Mouse (Mus musculus) kidney, postnatal 0 days (tissue): ENCODE results near the gene Ovca2. TPM values are rescaled to one million over a fixed set of nuclear protein-coding genes. Genes with fewer than 3 reads are reported as not detected.

Experiments
- ATAC-seq: fragments of 200-750 bp; cut with Nextera tagmentation; replicated peaks from 2 replicates; pipeline ENCODE4 v1.8.0; 2017; ENCODE audit warnings: low read depth, moderate number of reproducible peaks, moderate TSS enrichment, moderate library complexity; ENCODE audit not compliant: low FRiP score
- DNase-seq: peaks from one replicate; pipeline ENCODE4 v3.0.0-alpha.2; 2016; ENCODE audit warnings: low spot score
- H3K27ac ChIP-seq: fragments of 300-500 bp; sonication (generic); 2 replicates; pipeline ENCODE4 v1.5.1; 2014; ENCODE audit warnings: mild to moderate bottlenecking
- H3K27me3 ChIP-seq: fragments of 300-500 bp; sonication (generic); 2 replicates; pipeline ENCODE4 v1.6.1; 2014; ENCODE audit warnings: low read length, mixed read lengths; ENCODE audit not compliant: insufficient read depth
- H3K36me3 ChIP-seq: fragments of 300-500 bp; sonication (generic); 2 replicates; pipeline ENCODE4 v1.6.1; 2014; ENCODE audit warnings: low read length, mixed read lengths; ENCODE audit not compliant: insufficient read depth
- H3K4me1 ChIP-seq: fragments of 300-500 bp; sonication (generic); replicated peaks from 2 replicates; pipeline ENCODE4 v1.6.1; 2014; ENCODE audit warnings: antibody characterized with exemption, low read length, mixed read lengths; ENCODE audit not compliant: insufficient read depth
- H3K4me2 ChIP-seq: fragments of 300-500 bp; sonication (generic); 2 replicates; pipeline ENCODE4 v1.6.1; 2014; ENCODE audit warnings: mild to moderate bottlenecking, low read length, moderate library complexity, mixed read lengths
- H3K4me3 ChIP-seq: fragments of 300-500 bp; sonication (generic); replicated peaks from 2 replicates; pipeline ENCODE4 v1.5.1; 2014; ENCODE audit warnings: low read depth, low read length
- H3K9ac ChIP-seq: fragments of 300-500 bp; sonication (generic); 2 replicates; pipeline ENCODE4 v1.6.1; 2014; ENCODE audit warnings: low read depth, low read length
- H3K9me3 ChIP-seq: fragments of 300-500 bp; sonication (generic); replicated peaks from 2 replicates; pipeline ENCODE4 v1.6.1; 2016; ENCODE audit warnings: low read length, inconsistent platforms, mixed read lengths
- CTCF ChIP-seq: IDR thresholded peaks from 2 replicates; pipeline ENCODE4 v1.5.1; 2016; ENCODE audit warnings: antibody characterized with exemption, low read depth, mild to moderate bottlenecking, moderate library complexity
- WGBS: fragments of 180-500 bp; shearing (Covaris S2); extraction: QIAGEN DNeasy Blood & Tissue Kit; methylation state at CpG from one replicate; pipeline ENCODE4 v1.1.7; 2014; 5-methylcytosine and 5-hydroxymethylcytosine counted together
- polyA plus RNA-seq: library from polyadenylated mRNA; unstranded; fragments of >200 nt; fragmentation: Nextera tagmentation; extraction: Ambion mirVana; gene quantifications from 2 replicates; pipeline ENCODE4 v1.2.1, GENCODE M21; 2015

The Ovca2 gene
- polyA plus RNA-seq, 1 experiment from 2014 or later = 26.6 TPM

DNA sequence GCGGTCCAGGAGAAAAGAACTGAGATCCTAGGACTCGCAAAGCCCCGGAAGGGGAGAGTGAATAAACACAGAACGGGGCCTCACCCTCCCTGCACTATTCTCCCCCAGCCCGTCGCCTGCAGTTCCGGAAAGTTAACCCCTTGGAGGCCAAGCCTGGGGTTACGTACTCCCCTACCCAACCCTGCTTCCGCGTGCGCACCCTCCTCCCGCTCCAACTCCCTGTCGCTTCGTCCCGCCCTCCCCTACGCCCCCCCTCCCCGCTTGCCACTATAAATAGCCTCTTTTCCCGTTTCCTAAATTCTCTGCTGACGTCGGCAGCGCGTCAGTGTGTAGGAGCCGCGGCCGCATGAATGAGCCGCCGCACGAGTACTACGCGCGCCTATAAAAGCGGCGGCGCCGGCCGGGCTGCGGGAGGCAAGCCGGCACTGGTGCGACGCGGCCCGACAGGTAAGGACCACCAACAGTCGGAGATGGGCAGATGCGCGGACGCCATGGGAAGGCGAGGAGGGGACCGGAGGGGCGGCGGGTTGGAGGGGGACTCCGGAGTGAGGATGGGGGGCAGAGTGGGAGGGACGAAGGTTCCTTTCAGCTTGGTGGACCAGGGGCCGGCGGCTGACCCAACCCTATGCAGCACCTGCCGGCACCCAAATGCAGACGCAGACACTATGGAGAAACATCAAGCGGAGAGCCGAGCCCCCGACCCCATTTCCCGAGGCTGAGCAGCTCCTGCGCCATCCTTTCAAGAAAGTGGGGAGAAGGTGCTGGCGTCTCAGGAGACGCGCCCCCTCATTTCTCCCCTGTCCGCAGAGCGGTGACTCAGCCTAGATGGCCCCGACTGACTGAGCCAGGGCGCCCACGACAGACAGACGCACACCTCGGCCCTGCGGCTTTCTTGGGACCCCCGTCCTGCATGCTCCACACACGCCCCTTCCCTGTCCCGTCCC, 6.2 kb downstream of the Ovca2 start:
- Histone ChIP-seq H3K4me2 (peak overlapping the region; percentile 84), H3K27ac (no peak overlapping the region), H3K4me3 (peak overlapping the region; percentile 48), H3K4me1 (peaks cover 18% of the 10 kb centered on the region), H3K9ac (0 out of 2 replicates have a peak overlapping the region, but pooled peaks have one; percentile 28), H3K27me3 (peaks cover 3% of the 10 kb centered on the region; the same call in 1 of the 2 replicates), H3K36me3 (peaks cover 8% of the 10 kb centered on the region; the same call in 1 of the 2 replicates), H3K9me3 (no peaks in the 10 kb centered on the region)
- DNase-seq = no peak
- ATAC-seq = no peak
- no peak for TF ChIP-seq CTCF
- WGBS = under 1% methylated on average over 69 of the region's 75 CpGs

DNA sequence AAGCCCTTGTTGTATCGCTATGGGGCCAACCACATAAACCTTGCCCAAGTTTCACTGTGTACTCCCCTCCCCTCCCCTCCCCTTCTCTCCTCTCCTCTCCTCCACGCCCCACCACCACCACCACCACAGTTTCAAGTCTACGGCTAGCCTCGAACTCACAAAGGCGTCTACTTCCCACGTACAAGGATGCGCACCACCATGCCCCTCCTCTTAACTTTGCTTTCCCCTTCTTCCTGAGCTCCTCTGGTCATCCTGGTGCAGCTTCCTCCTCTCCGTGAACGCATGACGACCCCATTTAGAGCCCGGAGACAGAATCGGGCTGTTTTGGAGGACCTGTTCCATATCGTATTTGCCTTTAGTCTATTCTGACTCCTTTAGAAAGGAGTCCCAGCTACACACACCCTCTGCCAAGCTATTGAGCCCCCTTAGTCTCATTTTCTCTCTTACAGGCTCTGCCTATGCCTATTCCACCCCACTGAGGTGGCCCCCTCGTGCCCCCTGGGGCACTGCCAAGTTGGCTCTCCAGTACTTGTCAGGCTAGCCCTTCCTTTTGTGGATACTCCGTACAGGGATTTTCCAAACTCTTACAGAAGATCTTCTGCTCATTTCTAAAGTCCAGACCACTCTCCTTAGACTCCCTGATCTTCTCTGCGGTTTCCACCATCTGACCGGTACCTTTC, 7.3 kb downstream of the Ovca2 start:
- TF ChIP-seq CTCF = no peak
- no peak overlapping the region; the same call in 1 of the 2 replicates for H3K4me3 ChIP-seq
- 15% methylated on average over 17 of the region's 17 CpGs for WGBS
- H3K4me1 ChIP-seq = peaks cover 29% of the 10 kb centered on the region
- no peaks in the 10 kb centered on the region for H3K9me3 ChIP-seq
- H3K9ac ChIP-seq = no peak overlapping the region
- DNase-seq (no peak), ATAC-seq (no peak)
- no peak overlapping the region for H3K27ac ChIP-seq
- peaks cover 4% of the 10 kb centered on the region; the same call in 1 of the 2 replicates for H3K27me3 ChIP-seq
- 0 out of 2 replicates have a peak, but pooled peaks cover under 1% of the 10 kb centered on the region for H3K36me3 ChIP-seq
- peak overlapping the region; percentile 84; the same call in 1 of the 2 replicates for H3K4me2 ChIP-seq

DNA sequence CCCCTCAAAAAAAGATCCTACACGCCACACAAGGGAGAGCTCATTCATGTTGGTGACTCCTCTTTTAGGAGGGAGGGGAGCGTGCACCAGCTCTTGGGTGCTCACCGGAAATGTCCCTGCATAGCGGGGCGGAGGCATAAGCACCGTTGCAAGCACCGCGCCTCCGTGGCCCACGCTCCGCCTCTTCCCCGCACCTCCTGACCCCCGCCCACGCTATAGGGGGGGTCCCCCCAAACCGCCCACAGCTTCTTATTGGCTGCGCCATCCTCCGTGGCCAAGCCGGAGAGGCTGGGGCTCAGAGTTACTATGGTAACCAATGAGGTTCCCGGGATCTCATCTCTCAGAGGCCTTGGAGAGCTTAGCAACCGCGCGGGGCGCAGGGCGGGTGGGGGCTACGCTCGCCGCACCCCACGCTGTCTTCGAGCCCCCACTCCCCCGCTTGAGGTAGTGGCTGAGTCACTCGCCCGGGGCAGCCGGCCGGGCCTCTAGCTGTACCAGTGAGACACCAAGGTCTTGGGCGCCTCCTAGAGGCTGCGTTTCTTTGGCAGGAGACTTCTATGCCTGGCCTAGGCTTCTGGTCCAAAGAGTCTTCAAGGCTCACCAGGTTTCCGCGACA, 8.4 kb downstream of the Ovca2 start:
- no peak overlapping the region for H3K27ac ChIP-seq
- peak overlapping the region; percentile 80 for H3K4me2 ChIP-seq
- peaks cover 38% of the 10 kb centered on the region for H3K4me1 ChIP-seq
- 0 out of 2 replicates have a peak, but pooled peaks cover 7% of the 10 kb centered on the region for H3K36me3 ChIP-seq
- ATAC-seq (peak; percentile 25), DNase-seq (peak; percentile 92)
- H3K4me3 ChIP-seq = peak overlapping the region; percentile 63
- peak; percentile 83 for TF ChIP-seq CTCF
- under 1% methylated on average over 38 of the region's 38 CpGs for WGBS
- peaks cover 7% of the 10 kb centered on the region; the same call in 1 of the 2 replicates for H3K27me3 ChIP-seq
- no peaks in the 10 kb centered on the region for H3K9me3 ChIP-seq
- no peak overlapping the region for H3K9ac ChIP-seq

DNA sequence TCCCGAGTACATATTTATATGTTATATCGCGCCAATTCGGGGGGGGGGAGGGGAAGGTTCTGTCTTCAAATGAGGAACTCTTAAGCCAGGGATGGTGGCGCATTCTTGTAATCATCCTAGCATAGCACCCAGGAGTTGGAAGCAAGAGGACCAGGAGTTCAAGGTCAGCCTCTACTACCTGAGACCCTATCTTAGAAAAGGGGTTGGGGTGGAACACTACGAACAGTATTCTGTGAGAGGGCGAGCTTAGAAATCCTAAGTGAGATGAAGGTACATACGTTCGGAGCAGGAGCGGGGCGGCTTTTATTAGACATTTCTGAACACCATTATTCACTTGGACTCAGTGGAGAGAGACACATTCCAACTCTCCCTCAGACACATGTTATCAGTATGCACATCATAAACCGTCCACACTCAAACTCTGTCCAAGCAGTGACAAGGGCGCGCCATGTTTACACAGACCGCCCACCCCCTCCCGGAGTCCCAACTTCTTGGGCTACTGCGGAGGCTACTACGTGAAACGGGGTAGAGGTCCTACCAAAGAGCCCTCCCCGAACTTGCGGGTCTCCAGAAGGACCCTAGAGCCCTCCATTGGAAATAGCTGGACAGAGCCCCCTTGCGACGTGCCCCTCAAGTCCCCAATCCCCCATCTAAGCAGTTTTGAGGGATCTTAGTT, 9.1 kb downstream of the Ovca2 start, which contains the start of gene Hic1:
Gene Hic1 (minus strand): TSS at position 115 of the 676 bp plus-strand sequence.
- ATAC-seq (no peak), DNase-seq (no peak)

DNA sequence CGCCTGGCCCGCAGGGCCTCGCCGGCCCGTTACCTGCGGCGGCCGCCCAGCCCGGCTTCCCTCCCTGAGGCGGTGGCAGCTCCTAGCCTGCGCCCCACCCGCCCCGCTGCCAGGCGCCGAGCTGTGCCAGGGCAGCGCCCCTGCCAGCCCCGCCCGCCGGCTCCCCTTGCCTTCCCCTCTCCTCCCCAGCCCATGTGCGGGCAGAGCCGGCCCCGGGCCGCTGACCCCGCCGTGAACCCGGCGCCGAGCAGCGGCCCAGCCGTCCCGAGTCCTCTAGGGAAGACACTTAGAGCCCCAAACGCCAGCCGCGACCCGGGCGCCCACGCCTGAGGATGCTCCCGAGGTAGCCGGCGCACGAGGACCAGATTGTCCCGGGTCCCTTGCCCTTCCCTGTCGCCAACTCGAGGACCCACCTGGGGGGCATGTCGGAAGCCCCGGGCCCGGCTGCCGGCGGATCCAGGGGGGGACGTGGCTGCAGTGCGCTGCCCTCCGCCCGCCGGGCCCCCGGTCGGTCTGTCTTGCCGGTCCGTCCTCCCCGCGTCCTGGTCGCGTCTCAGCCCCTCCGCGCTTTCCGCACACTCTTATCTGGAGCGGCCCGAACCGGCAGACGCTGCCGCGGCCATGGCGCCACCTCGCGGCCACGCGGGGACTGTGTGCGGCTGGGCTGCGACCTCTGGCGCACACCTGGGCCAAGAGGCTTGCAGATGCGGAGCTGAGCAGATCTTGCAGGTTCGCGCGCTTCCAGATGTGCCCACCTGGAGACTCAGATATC, 9.9 kb downstream of the Ovca2 start:
- H3K36me3 ChIP-seq = peaks cover 8% of the 10 kb centered on the region; the same call in 1 of the 2 replicates
- H3K4me3 ChIP-seq = peak overlapping the region; percentile 63
- DNase-seq (peak; percentile 89), ATAC-seq (peak; percentile 26)
- no peaks in the 10 kb centered on the region for H3K9me3 ChIP-seq
- H3K27me3 ChIP-seq = peaks cover 7% of the 10 kb centered on the region; the same call in 1 of the 2 replicates
- H3K27ac ChIP-seq = peak overlapping the region; percentile 89
- peak; percentile 98 for TF ChIP-seq CTCF
- peak overlapping the region; percentile 80 for H3K4me2 ChIP-seq
- peak overlapping the region; percentile 70 for H3K9ac ChIP-seq
- H3K4me1 ChIP-seq = peaks cover 38% of the 10 kb centered on the region
- under 1% methylated on average over 75 of the region's 83 CpGs for WGBS

More for the DNA sequence above, 9.1 kb downstream of the Ovca2 start, which contains the start of gene Hic1:
- H3K4me3 ChIP-seq = peak within 1 kb of the TSS; percentile 63
- peak within 1 kb of the TSS; percentile 70 for H3K9ac ChIP-seq
- no peaks in the 10 kb centered on the region for H3K9me3 ChIP-seq
- H3K4me1 ChIP-seq = peaks cover 38% of the 10 kb centered on the region
- peak within 1 kb of the TSS; percentile 89 for H3K27ac ChIP-seq
- no peak for TF ChIP-seq CTCF
- H3K36me3 ChIP-seq = 0 out of 2 replicates have a peak, but pooled peaks cover 7% of the 10 kb centered on the region
- peak within 1 kb of the TSS; percentile 80 for H3K4me2 ChIP-seq
- peaks cover 7% of the 10 kb centered on the region; the same call in 1 of the 2 replicates for H3K27me3 ChIP-seq
- 6% methylated on average over 23 of the region's 23 CpGs for WGBS
